Mouse (Mus musculus) stomach, embryonic 15.5 days (tissue): ENCODE measurements at regions not wholly inside any gene's neighbourhood (a gene's known extent, or its start where the extent isn't known, plus 50 kb on each side); places are given as distances from the start of the nearest gene placed in this dataset.

Experiments
- ATAC-seq: fragments of 200-750 bp; cut with Nextera tagmentation; 2 replicates; pipeline ENCODE4 v1.8.0; 2017; ENCODE audit warnings: low read depth, moderate number of reproducible peaks, moderate TSS enrichment; ENCODE audit not compliant: insufficient read depth, low FRiP score
- H3K27ac ChIP-seq: fragments of 300-500 bp; sonication (generic); 2 replicates; pipeline ENCODE4 v1.5.1; 2015; ENCODE audit warnings: mild to moderate bottlenecking, inconsistent platforms
- H3K27me3 ChIP-seq: fragments of 300-500 bp; sonication (generic); replicated peaks from 2 replicates; pipeline ENCODE4 v1.6.1; 2015; ENCODE audit warnings: inconsistent platforms
- H3K36me3 ChIP-seq: fragments of 300-500 bp; sonication (generic); 2 replicates; pipeline ENCODE4 v1.6.1; 2015; ENCODE audit warnings: inconsistent platforms
- H3K4me1 ChIP-seq: fragments of 300-500 bp; sonication (generic); 2 replicates; pipeline ENCODE4 v1.6.1; 2015; ENCODE audit warnings: inconsistent platforms
- H3K4me2 ChIP-seq: fragments of 300-500 bp; sonication (generic); 2 replicates; pipeline ENCODE4 v1.6.1; 2015; ENCODE audit warnings: mild to moderate bottlenecking, inconsistent platforms
- H3K4me3 ChIP-seq: fragments of 300-500 bp; sonication (generic); replicated peaks from 2 replicates; pipeline ENCODE4 v1.5.1; 2015; ENCODE audit warnings: inconsistent platforms
- H3K9ac ChIP-seq: fragments of 300-500 bp; sonication (generic); 2 replicates; pipeline ENCODE4 v1.6.1; 2015; ENCODE audit warnings: inconsistent platforms
- H3K9me3 ChIP-seq: fragments of 300-500 bp; sonication (generic); 2 replicates; pipeline ENCODE4 v1.6.1; 2016; ENCODE audit warnings: inconsistent platforms
- WGBS: fragments of 180-500 bp; shearing (Covaris S2); methylation state at CpG from one replicate; pipeline ENCODE4 v1.1.7; 2015; 5-methylcytosine and 5-hydroxymethylcytosine counted together

DNA sequence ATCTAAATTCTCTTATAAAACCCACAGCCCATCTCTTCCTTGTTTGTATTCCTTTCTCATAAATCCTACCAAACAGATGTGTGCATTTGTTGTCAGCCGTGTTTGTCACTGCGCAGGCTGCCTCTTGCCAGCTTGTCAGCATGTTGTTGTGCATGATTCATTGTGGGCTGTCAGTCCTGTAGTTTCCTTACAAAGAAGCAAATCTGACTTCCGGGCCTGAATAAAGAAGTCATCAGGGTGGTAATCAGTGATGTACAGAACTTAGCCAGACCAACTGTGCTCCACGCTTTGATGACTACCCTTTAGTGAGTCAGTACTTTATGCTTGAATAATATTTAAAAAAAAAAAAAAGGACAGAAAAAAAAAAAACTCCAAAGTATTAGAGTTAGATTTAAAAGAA, 608.9 kb upstream of the Rorb start:
- H3K4me1 ChIP-seq = no peaks in the 10 kb centered on the region
- WGBS = 73% methylated on average over 4 of the region's 4 CpGs
- no peaks in the 10 kb centered on the region for H3K27me3 ChIP-seq
- H3K9ac ChIP-seq = no peak overlapping the region
- H3K36me3 ChIP-seq = no peaks in the 10 kb centered on the region
- no peak for ATAC-seq
- H3K4me3 ChIP-seq = no peak overlapping the region
- no peak overlapping the region for H3K4me2 ChIP-seq
- no peaks in the 10 kb centered on the region for H3K9me3 ChIP-seq
- no peak overlapping the region for H3K27ac ChIP-seq
